Mouse (Mus musculus) WW6 (cell line): ENCODE results near the gene Tsc22d4.

Experiments
- DNase-seq: peaks from one replicate; pipeline ENCODE4 v3.0.0-alpha.2; 2013; ENCODE audit warnings: low read depth, low spot score

Gene Tsc22d4

DNA sequence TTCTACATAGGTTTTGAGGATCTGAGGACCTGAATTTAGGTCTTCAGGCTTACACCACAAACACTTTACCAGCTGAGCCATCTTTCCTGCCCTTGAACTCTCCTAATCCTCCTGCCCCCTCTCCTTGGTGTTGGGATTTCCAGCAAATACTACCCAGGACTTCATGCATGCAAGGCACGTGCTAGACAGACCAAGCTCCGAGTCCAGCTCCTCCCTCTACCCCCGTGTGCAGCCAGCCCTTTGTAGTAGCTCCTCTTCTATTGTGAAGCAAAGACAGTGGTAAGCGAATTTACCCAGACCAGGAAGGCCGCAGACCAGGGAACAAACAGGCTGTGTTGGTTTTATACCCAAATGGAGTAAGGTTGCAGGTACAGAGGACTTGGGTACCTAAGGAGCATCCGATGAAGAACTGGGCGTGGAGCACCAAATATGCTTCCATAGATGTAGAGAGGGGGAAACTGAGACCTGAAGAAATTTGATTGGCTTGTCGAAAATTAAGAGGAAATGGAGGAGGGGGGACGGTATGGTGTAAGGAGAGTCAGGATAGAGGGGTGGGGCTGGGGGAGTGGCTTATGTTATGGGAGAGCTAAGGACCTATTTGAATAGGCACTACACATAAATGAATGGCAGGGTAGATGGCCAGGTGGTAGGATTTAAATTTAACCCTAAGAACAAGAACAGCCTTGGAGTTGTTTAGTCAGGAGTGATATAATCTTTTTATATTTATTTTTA lies 19.2 kb downstream of the Tsc22d4 start:
- no peak for DNase-seq

DNA sequence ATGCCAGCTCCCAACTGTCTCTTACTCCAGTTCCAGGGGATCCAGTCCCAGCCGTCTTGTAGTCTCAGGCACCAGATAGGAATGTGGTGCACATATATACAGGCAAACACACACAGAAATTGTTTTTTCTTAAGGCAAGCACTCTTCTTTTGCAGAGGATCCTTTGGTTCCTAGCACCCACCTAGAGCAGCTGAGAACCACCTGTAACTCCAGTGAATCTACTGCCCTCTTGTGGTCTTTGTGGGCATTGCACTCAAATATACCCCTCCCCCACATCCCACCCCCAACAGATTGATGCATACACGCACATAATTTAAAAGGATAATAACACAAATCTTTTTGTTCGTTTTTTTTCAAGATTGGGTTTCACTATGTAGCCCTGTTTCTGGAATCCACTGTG lies 20.7 kb downstream of the Tsc22d4 start:
- peak; percentile 45 for DNase-seq

DNA sequence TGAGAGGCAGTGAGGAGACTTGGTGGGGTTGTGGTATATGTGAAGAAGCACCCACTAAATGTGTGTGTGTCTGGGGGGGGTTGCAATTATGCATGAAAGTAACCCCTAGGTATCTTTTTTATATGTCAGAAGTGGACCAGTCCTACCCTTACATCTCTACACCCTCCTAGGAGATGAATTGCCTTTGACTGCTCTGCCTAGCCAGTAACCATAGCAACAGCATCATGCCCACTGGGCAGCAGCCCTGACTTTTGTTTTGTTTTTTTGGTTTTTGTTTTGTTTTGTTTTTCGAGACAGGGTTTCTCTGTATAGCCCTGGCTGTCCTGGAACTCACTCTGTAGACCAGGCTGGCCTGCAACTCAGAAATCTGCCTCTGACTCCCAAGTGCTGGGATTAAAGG lies 22.9 kb downstream of the Tsc22d4 start:
- no peak for DNase-seq

DNA sequence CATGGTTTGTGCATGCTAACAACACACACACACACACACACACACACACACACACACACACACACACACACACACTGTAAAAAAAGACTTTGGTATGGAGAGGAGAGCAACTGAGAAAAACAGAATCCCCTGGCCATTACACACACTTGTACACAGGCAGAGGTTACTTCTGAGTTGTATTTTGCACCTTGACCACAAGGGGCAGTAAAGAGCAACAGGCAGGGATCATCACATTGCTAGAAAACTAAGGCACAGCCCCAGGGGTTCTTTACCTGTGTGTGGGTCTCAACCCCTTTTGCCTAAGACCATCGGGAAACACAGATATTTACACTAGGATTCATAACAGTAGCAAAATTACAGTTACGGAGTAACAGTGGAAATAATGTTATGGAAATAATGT lies 25.2 kb downstream of the Tsc22d4 start:
- peak; percentile 53 for DNase-seq

DNA sequence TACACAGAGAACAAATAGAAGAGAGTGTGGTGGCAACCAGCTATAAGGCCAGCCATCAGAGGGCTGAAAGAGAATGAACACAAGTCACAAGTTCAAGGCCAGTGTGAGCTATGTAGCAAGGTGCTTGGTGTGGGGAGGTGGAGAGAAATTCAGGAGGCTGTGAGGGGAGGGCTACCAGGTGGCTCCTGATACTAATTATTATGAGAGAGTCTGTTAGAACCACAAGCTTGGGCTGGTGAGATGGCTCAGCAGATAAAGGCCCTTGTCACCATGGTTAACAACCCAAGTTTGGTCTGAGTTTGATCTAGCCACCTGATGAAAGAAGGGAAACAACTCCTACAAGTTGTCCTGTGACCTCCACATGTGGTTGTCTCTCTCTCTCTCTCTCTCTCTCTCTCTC lies 27.2 kb downstream of the Tsc22d4 start:
- no peak for DNase-seq

DNA sequence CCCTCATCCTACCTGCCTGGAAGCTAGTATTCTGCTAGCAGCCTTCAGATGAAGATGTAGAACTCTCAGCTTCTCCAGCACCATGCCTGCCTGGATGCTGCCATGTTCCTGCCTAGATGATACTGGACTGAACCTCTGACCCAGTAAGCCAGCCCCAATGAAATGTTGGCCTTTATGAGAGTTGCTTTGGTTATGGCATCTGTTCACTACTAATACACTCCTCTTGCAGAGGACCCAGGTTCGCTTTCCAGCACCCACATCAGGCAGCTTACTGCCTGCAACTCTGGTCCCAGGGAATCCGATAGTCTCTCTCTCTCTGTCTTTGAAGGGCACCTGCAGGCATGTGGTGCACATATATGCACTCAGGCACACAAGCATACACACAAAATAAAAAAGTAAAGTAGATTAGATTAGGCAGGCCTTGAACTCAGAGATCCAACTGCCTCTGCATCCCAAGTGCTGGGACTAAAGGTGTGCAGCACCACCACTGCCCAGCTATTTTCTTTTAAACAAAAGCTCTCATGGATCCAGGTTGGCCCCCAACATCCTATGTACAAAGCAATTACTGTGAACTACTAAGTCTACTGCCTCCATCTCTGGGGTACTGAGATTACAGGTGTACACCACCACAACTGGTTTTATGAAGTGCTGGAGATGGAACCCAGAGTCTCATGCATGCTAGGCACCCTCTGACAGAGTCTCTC lies 30.2 kb downstream of the Tsc22d4 start:
- no peak for DNase-seq

DNA sequence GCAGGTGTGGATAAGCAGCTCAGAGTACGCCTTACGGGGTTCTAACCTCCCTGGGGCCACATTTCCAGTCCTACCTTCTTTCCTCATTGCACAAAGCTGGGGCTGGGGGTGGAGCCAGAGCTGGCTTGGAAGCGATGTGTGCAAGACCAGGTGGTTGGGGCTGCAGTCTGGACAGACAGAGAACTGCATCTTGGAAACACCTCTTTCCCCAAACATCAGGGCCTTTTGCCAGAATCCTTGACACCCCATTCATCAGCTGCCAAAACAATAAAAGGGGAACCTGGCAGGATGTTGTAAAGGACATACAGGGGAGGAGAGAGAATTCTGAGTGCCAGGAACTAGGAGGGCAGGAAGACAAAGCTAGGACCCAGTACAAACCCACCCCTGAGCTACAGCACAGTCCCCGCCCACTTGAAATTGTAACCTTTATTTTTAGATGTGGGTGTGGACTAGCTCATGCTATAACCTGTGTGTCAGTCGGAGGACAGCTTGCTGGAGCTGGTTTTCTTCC lies 30.9 kb downstream of the Tsc22d4 start:
- DNase-seq: peak; percentile 54

DNA sequence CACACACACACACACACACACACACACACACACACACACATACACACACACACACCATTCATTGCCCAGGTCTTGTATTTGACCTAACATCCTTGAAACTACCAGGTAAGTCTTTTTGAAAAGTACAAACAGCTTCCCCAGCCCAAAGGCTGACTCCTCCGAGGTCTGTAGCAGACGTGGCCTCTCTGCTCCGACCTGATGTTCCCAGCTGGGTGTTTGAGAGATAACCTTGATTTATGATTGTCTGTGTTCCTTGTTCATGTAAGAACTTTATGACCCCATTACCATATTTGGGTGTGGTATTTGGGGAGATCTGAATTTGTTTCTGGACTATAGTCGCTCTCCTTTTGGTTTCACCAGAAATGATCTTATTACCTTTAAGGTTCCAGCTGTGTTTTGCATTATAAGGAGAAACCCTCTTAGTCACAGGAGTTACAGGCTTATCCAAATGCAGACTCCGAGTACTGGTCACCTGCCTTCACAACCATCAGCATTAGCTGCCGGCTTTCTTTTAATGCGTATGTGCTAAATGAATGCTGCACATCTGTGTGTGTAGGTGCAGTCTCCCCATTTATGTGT lies 31.8 kb downstream of the Tsc22d4 start:
- no peak for DNase-seq

DNA sequence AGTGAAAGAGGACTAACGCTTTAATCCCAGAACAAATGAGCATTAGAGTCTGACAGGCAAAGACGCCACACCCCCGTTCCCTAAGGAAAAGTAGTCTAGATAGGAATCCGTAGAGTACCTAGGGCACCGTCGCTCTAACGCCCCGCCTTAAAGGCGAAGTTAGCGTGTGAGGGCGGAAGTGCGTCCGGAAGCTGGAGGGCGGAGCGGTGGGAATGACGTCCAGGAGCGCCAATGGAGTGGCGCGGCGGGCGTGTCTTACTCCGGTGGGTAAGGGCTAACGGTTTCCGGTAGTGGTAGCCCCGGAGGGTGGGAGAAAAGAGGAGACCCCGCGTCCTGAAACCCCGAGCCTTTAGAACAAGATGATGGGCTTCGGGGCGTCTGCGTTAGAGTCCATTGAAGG lies 33.1 kb downstream of the Tsc22d4 start, which contains the start of gene Ppp1r35:
Ppp1r35 (plus strand) TSS at position 215 of the 400 bp plus-strand sequence.
- peak; percentile 95 for DNase-seq

DNA sequence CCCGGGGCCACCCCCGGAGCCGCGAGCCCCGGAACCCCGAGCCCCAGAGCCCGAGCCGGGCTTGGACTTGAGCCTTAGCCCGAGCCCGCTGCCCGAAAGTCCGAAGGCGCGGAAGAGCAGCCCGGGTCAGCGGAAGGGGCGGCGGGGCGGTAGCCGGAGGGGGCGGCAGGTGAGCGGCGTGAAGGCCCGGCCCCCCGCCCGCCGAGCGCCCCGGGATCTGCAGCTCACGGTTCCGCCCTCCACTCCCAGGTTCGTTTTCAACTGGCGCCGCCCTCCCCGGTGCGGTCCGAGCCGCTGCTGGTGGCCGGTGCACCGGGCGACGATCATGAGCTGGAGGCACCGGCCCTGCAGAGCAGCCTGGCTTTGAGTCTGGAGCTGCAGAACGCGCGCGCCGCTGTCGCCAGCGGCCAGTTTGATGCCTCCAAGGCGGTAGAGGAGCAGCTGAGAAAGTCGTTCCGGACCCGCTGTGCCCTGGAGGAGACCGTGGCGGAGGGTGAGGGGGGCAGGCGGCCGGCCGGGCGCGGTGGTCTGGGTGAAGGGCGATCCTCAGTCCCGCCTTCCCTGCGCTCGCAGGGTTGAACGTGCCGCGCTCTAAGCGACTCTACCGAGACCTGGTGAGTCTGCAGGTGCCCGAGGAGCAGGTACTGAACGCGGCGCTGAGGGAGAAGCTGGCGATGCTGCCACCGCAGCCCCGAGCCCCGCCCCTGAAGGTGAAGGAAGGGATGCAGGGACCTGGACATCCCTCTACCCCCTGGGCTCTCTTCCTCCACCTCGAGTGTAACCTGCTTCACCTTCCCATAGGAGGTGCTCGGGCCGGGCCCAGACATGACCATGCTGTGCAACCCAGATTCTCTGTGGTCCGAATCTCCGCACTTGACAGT lies 33.8 kb downstream of the Tsc22d4 start:
- no peak for DNase-seq

DNA sequence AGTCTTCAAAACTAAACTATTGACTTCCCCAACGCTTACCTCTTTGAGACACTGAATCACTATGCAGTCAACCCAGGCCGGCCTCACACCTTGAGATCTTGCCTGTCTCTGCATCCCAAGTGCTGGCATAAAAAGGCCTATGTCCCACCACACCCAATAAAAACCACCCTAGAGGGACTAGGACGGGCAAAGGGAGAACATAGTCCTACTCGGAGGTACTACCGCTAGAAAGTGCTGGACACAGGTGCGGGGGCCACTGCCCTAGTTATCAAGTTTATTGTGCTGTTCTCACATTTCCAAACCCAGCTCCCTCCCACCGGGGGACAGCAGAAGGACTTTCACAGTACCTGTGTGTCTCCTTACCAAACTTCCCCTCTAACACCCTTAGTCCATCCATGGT lies 36.1 kb downstream of the Tsc22d4 start:
- no peak for DNase-seq

DNA sequence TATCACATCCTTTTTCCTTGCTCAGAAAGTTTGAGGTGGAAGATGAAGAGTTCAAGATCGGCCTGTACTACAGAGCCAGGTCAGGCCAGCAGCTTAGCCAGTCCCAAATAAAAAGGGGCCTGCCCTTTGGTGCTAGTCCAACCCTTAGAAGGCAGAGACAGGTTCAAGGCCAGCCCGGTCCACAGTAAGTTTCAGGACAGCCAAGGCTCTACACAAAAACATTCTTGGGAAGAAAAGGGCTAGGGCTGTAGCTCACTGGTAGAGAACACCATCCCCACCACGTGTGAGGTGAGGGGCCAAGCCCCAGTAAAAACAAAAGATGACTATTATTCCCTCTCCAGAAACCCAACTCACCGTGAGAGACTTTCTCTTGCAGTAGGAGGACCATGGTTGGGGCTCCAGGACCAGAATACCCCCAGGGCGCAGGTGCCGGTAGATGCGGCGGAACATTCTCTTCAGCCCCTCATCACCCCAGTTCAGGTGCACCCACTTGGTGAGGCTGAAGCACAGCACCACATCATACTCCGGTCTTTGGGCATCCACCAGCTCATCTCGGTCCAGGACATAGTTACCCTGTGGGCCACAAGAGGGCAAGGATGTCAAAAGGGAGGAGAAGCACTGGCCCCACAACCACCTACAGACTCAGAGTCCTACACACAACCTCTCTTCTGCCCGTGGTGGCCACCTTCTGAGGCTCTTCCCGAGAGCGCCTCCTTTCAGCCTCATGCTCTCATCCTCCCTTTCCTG lies 37.4 kb downstream of the Tsc22d4 start:
- no peak for DNase-seq

DNA sequence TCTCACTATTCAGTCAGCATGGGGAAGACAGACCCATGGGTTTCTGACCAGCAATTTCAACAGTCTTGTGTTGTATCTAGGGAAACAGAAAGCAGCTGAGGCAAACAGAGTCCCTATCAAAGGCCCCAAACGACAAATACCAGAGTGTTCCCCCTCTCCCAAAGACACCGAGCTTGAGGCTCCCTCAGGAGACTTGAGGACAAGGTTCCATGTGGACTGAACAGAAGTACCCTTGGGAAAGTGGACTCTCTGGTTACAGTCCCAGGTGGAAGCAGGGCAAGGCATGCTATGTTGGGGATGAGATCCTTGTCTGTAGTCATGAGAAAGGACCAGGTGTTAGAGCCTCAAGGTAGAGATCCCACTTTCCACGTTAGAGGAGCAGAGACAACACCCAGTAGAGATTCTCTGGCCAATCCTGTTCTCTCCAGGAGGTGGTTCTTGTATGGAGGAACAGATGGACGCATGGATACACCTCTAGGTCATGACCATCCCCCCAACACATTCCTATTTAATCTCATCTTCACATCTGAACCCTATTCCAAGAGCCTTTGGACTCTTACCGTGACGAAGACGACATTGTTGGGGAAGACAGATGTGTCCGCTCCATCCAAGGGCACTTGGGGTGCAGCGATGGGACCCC lies 38.5 kb downstream of the Tsc22d4 start:
- DNase-seq: no peak

DNA sequence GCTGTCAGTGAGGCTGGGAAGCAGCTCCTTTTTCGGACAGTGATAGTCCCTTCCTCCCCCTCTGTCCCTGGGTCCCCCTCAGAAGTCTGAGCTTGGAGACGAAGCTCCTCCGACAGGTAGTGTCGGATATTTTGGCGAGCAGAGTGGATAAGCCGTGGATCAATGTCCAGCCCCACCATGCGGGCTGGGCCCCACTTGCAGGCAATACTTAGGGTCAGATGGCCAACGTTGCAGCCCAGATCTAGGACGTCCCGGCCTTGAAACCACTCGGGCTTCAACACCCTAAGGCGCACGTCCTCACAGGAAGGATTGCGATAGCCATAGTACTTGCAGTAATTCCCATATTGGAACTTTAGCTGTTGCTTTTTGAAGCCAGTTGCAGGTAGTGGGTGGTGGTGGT lies 39.0 kb downstream of the Tsc22d4 start:
- DNase-seq: no peak

DNA sequence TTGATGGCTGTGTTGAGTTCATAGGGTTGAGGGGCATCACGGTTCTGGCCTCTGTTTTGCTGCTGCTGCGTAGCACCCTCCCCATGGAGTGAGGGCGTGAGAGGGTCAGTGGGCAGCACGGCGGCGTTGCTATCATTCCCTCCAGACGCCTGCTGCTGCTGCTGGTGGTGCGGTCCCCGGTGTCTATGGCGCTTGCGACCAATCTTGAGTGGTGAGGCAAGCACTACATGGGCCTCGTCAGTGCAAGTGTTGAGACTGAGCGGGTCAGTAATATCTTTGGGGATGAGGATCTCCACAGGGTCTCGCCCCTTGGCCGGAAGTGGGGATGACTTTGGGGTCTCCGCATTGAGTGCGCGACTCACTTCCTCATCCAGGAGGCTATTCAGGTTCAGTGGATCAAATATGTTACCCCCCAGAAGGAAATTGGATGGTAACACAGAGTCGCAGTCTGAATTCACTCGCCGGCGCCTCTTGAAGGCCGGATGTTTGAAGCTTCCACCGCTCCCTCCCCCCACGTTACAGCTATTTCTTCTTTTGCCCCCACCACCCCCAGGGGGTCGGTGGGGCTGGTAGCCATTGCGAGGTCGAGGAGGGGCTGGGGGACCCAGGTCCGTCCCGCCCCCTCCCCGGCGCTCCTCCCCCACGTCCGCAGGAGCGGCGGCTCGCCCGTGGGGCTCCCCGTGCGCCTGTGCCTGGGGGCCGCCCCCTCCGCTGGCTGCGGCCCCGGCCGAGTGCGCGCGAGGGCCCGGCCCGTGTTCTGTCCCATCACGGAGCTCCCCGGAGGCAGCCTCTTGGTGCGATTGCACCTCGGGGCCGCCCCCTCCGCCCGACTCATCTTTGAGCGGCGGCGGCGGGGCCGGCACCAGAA lies 39.9 kb downstream of the Tsc22d4 start:
- DNase-seq: no peak

DNA sequence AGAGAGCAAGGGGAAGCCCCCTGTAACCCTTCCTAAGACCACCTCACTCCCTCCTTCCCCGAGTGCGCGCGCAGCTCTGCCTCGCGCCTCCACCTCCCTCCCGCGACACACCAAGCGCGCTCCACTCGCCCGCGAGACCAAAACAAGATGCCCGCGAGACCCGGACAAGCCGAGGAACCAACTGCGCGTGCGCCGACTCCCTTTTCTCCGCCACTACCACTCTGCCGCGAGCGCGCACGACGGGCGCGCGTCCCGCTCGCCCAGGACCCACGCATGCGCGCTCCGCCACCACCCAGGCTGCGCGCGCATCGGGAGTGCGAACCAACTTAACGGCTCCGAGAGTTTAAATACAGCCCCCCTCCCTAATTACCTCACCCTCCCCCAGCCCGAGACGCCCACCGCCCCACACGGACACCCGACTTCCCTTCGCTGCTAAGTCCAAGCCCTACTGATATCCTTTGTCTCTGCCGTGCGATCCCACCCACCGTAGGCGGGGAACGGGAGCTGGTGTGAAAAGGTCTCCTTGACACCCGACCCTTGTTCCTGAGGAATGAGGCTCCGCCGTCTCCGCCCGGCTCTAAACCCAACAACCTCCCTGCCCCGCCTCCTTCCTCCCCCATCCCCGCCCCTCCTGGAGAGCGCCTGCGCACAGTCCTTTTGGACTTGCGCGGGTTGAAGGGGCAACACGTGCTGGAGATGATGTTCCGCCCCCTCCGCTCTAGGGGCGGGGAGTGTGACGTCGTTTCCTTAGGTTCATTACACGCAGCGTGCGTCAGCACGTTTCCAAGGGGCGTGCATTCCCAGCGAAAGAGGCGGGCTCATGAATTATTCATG lies 40.8 kb downstream of the Tsc22d4 start:
- peak; percentile 99 for DNase-seq

DNA sequence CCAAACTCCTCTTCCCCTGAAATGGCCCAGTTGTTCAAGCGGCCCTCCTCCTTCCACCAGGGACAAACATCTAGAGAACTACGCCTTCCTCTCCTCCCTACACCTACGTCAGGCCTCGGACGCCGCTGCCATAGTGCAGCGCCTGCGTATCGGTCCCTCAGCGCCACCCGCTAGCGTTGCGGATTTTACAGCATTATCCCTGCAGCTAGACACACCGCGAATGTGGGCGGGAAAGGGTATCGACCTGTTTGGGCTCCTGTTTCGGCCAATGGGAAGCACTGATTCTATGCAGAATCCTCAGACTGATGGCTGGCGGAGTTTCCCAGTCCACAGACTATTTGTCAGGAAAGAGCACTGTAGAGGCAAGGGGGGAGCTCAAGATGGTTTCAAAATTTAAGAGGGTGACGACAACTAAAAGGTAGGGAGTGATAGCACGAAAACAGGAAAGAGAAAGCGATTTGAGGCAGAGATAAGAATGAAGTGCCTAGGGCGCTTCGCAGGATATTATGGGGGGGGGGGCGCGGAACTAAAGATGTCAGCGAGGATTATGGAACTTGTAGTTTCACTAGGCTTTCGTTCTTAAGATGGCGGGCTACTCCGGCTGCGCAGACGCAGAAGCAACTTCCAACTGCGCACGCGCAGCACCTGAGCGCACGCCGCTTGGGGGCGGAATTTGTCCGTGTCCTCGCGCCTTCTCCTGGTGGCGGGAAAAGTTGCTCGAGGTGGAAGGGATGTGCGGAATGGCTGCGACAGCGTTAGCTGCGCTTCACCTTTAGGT lies 41.8 kb downstream of the Tsc22d4 start, which contains the start of the genes Mepce and Zcwpw1:
Mepce (minus strand) TSS at position 505 of the 778 bp plus-strand sequence.
Zcwpw1 (plus strand) TSS at position 648 of the 778 bp plus-strand sequence.
- DNase-seq: peak; percentile 91

DNA sequence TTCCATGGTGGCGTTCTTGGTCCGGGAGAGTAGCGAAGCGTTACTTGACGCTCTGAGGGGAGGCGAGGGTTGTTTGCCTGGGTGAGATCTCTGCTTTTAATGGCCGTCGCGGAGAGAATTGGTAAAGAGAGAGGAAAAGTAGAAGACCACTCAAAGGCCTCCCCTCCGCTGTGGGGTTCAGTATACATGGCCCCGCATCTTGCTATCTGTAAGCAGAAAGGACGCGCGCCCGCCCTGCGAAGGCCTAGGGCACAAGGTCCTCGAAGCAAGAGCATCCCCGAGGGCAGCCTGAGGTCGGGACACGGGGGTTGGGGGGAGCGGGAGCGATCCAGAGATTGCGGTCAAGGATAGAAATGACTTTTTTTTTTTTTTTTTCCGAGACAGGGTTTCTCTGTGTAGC lies 42.6 kb downstream of the Tsc22d4 start:
- no peak for DNase-seq
